Mouse (Mus musculus): ENCODE measurements around the gene Sdk1.

Sdk1 gene

DNA sequence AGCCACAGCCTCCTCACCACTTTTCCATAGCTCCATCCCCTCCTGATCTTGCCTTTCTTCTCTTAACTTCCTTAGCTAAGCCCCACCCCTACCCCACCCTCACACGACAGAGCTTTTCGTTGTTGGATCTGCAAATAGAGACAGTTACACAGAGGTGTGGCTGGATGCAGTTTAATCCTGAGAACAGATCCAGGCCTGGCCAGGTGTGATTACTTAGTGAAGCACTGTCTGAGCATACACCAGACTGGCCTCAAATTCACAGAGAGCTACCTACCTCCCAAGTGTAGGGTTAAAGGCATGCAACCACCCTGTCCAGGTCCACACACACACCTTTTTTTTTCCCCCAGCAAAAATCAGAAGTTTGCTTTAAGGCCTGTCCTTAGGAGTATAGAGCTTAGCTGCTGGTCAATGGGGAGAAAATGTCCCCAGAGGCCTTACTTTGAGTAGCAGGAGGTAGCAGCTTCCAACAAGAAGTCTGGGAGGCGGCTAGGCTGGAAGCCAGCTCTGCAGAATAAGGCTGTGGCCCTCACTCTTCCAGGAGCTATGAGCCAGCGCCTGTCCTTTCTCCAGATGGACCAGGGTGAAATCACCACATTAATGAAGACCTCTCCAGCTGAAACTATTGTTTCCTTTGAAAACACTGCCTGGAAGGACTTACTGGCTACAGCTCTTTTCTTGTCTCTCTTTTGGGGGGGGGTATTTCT lies 781.7 kb downstream of the Sdk1 start:
- peak; percentile 15 to 69 for DNase-seq

GRCm38 (mm10) chr5:142024448-142024847 lies 783.2 kb downstream of the Sdk1 start:
- DNase-seq: peak; percentile 11 to 33

- no peak for DNase-seq
These were observed 795.2 kb downstream of the Sdk1 start for GRCm38 (mm10) chr5:142036536-142036935.

GRCm38 (mm10) chr5:142039236-142039635 lies 797.9 kb downstream of the Sdk1 start:
- DNase-seq: no peak

- no peak for DNase-seq
These were observed 798.7 kb downstream of the Sdk1 start for GRCm38 (mm10) chr5:142039891-142040530.

GRCm38 (mm10) chr5:142041226-142041802 lies 800.0 kb downstream of the Sdk1 start:
- no peak for DNase-seq

DNA sequence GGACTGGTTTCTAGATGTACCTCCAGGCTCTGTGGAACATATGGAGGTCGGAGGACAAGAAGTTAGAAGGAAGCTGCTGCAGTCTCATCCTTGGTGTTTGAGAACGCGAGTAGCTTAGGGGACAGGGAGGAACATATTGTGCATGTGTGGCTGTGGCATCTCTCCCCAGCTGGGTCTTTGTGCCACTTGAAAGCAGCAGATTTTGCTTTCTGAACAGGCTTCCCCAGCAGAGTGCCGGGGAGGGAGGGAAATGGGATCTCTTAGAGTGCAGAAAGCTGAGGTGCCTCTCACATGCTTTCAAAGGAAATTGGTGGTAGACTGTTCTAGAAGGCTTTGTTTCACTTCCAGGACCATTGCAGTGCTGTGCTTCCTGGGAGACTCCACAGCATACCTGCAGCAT lies 820.5 kb downstream of the Sdk1 start:
- DNase-seq: no peak

- DNase-seq: no peak
These were observed 830.0 kb downstream of the Sdk1 start for GRCm38 (mm10) chr5:142071322-142071721.

- no peak for DNase-seq
These were observed 832.6 kb downstream of the Sdk1 start for GRCm38 (mm10) chr5:142073901-142074300.

DNA sequence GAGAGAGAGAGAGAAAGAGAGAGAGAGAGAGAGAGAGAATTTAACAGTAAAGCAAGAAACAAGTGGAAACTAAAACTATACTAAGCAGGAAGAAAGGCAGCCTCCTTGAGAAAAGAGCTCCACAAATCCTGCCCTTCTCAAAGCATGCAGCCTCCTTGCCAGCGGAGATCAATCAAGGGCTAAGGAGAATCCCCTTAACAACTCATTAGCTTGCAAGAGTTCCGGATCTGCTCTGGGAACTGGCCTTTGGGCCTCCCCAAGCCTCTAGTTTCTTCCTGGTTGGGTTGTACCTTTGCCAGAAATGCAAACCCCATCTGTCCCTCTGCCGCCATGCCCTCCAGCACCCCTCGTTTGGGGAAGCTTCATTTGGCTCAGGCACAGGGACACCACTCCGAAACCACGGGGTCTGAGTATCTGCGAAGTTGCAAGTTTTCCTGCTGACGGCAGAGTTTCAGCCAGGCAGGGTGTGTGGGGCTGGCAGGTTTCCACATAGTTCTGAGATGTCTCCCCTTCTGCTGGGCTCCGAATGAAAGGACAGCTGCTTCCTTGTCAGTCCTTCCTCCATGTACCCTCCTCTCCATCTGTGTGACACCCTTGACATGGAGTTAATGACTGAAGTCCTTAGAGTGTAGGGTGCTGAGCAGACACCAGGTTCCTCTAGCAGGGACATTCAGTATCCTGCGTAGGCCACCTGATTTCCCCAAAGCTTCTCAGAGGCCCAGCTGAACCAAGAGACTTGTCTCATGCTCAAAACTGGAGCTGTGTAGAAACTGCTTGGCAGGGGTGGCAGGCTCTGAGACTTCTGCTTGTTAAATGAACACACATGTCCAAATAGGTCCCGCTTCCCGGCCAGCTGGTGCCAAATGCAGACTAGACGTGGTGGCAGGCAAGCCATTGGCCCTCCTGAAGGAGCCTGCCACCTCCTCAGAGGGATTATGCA lies 833.5 kb downstream of the Sdk1 start:
- peak; percentile 57 to 85 for DNase-seq

GRCm38 (mm10) chr5:142080661-142081060 lies 839.4 kb downstream of the Sdk1 start:
- no peak for DNase-seq

DNA sequence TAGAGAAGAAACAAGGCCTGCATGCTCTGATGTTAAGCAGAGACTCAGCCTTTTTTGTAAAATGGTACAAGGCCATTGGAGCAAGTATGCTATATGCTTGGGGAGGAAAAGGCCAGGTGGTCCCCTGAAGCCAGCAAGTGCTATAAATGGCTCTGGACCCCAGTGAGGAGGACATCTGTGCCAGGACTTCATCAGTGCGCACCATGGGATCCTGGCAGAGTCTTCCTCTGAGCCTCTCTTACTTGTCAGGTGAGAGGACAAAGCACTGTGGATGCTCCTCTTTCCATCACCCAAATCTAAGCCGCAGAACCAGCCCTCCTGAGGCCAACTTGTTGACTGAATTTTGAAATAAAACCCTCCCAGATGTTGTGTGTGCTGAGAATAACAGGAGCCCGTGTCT lies 839.8 kb downstream of the Sdk1 start:
- no peak for DNase-seq

DNA sequence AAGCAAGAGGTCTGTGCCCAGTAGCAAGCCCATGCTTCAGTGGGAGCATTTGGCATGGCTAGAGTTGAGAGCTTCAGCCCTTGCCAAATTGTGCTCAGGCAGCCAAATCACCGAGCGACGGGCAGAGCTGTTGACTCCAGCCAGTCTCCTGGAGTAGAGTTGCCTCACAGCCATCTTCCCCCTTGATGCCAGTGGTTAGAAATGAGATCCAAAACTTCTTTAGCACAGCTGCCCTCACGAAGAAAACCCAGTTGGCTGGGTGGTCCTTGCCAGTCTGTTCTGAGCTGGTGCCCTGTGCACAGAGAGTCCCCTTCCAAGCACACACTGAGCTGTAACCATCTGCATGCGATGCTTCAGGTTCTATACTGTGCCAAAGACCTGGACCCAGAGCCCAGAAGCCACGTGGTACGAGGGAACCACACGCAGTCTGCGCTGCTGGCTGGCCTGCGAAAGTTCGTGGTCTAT lies 855.1 kb downstream of the Sdk1 start:
- no peak for DNase-seq

GRCm38 (mm10) chr5:142100176-142100575 lies 858.9 kb downstream of the Sdk1 start:
- DNase-seq: no peak

GRCm38 (mm10) chr5:142107434-142107833 lies 866.1 kb downstream of the Sdk1 start:
- no peak for DNase-seq

GRCm38 (mm10) chr5:142111989-142112388 lies 870.7 kb downstream of the Sdk1 start:
- no peak for DNase-seq

GRCm38 (mm10) chr5:142113210-142114175 lies 872.2 kb downstream of the Sdk1 start:
- no peak for DNase-seq

DNA sequence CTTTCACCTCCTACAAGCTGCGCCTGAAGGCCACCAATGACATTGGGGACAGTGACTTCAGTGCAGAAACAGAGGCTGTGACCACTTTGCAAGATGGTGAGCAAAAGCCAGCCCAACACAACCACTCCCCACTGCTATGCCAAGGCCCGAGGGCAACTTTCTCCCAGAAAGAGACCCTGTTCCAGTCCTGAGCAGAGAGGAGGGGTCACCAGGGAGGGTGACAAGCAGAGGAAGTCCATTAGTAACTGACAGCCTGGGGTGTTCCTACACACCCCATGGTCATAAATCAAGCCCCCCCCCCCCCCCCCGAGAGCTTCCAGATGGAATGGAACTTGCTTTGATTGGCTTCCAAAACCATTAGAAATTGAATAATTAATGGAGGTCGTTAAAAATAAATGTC lies 886.5 kb downstream of the Sdk1 start:
- DNase-seq: no peak

DNA sequence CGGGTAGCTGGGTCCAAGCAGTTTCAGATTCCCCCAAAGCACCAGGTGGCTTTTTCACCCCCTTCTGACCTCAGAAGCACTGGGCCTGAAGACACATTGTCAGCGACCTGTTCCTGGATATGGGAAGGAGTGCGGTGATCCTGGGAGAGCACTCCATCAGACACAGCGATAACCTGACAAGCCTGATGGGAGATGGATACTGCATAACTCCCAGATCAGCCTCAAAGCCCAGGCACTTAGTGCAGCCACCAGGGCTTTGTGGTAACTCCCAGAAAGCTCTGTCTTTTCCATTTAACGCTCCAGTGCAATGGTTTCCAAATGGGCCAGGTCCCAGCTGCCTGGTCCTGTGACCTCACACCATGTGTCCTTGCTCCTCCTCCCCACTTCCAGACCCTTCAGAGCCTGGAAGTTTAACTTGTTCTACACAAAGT lies 886.9 kb downstream of the Sdk1 start:
- no peak for DNase-seq

DNA sequence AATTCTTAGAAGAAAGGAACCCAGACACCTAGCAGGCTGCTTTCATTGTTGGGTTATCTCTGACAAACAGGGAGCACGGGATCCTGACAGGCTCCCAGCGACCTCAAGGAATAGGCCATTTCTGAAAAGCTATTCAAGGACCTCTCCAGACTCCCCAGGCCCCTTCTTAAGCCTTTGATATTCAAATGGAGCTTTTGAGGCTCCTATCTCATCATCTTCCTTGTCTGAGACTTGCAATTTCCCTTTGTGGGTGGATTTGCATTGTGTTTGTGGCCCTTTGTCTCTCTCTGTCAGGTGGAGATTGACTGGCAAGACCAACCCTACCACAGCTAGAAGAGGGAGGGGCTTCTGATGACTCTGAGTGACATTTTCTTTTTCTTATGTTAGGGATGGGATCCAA lies 888.7 kb downstream of the Sdk1 start:
- no peak for DNase-seq

DNA sequence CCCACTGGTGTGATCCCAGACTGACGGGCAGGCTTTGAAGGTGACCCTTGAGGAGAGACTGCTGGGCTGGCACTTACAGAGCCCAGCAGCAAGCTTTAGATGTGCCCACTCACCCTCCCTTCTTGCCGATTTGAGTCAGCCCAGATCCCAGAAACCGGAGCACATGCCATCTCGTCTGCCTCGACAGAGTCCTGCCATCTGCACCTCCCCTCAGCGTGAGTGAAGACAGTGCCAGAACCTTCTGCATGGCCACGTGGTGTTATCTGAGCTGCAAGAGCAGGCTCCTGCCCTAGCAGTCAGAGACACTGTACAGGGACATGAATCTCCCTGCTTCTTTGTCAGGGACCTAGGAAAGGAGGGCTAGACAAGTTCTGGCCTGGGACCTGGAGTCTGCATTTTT lies 898.7 kb downstream of the Sdk1 start:
- DNase-seq: no peak

DNA sequence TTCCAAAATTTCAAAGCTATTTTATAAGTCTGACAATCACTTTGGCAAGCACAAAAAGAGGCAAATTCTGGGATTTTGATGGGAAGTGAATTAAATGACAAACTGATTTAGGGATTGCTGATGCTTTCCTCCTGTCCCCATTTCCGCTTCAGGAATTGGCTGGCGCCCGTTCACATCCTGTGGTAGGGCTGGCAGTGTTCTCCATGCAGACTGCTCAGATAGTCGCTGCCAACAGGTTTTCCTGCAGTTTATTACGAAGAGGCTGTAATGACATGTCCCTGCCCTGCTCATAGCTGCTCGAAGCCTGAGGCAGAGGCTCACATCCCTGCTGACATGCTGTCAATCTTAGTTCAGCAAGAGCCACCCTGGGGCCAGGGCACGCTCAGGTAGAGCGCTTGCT lies 908.3 kb downstream of the Sdk1 start:
- DNase-seq: peak in 1 of 2 experiments; percentile 29

All from lung, postnatal 4 days (tissue).